Mouse (Mus musculus): ENCODE results near the gene Vdac2.

GRCm38 (mm10) chr14:21822795-21823374 is 2.2 kb upstream of the Vdac2 start:
- TF ChIP-seq POLR2A (IDR thresholded peaks at IDR 0.05; ENCODE audit: insufficient read depth, low read length) (no peak), CTCF (IDR thresholded peaks at IDR 0.05; ENCODE audit: low read depth, low read length) (no peak)

Data from ES-Bruce4 (cell line).